Mouse (Mus musculus) T-cell, adult 2 months (primary cell): Measurements from ENCODE around the gene Ifngr2.
"Not testable (repeated sequence)": the region's sequence is repeated elsewhere in the genome, so short reads cannot be mapped to it uniquely, and the experiment has no call there.

Experiments used
- DNase-seq: peaks from one replicate; pipeline ENCODE4 v3.0.0; 2022; ENCODE audit warnings: low spot score

The Ifngr2 gene

GRCm38 (mm10) chr16:91546836-91547741 lies at the start of gene Ifngr2:
Gene Ifngr2 (plus strand): TSS chr16:91547072.
- peak; percentile 56 for DNase-seq

GRCm38 (mm10) chr16:91498041-91498440 lies 48.8 kb upstream of the Ifngr2 start:
- no peak for DNase-seq

GRCm38 (mm10) chr16:91504701-91505100 lies 42.2 kb upstream of the Ifngr2 start:
- no peak for DNase-seq

GRCm38 (mm10) chr16:91505116-91505601 lies 41.7 kb upstream of the Ifngr2 start:
- no peak for DNase-seq

- DNase-seq, result no peak
Observed at GRCm38 (mm10) chr16:91506396-91506795, 40.5 kb upstream of the Ifngr2 start.

GRCm38 (mm10) chr16:91512161-91512787 lies 34.6 kb upstream of the Ifngr2 start:
- DNase-seq, result peak; percentile 78

GRCm38 (mm10) chr16:91513099-91513498 lies 33.8 kb upstream of the Ifngr2 start:
- no peak for DNase-seq

- DNase-seq, result no peak
Observed at GRCm38 (mm10) chr16:91517020-91517419, 29.9 kb upstream of the Ifngr2 start.

GRCm38 (mm10) chr16:91522040-91522439 lies 24.8 kb upstream of the Ifngr2 start:
- no peak for DNase-seq

- DNase-seq, result peak; percentile 65
Observed at GRCm38 (mm10) chr16:91522479-91523309, 24.2 kb upstream of the Ifngr2 start.

GRCm38 (mm10) chr16:91524206-91524605 lies 22.7 kb upstream of the Ifngr2 start:
- no peak for DNase-seq

GRCm38 (mm10) chr16:91526274-91526673 lies 20.6 kb upstream of the Ifngr2 start:
- no peak for DNase-seq

- no peak for DNase-seq
Observed at GRCm38 (mm10) chr16:91527051-91527450, 19.8 kb upstream of the Ifngr2 start.

GRCm38 (mm10) chr16:91527500-91527899 lies 19.4 kb upstream of the Ifngr2 start:
- DNase-seq, result no peak

- no peak for DNase-seq
Observed at GRCm38 (mm10) chr16:91528578-91528977, 18.3 kb upstream of the Ifngr2 start.

GRCm38 (mm10) chr16:91530830-91531229 lies 16.0 kb upstream of the Ifngr2 start:
- DNase-seq, result not testable (repeated sequence)

- no peak for DNase-seq
Observed at GRCm38 (mm10) chr16:91531856-91532255, 15.0 kb upstream of the Ifngr2 start.

GRCm38 (mm10) chr16:91532429-91532828 lies 14.4 kb upstream of the Ifngr2 start:
- no peak for DNase-seq

- peak; percentile 97 for DNase-seq
Observed at GRCm38 (mm10) chr16:91533097-91534001, 13.5 kb upstream of the Ifngr2 start.

GRCm38 (mm10) chr16:91534477-91534876 lies 12.4 kb upstream of the Ifngr2 start:
- DNase-seq, result peak; percentile 63

GRCm38 (mm10) chr16:91534888-91535287 lies 12.0 kb upstream of the Ifngr2 start:
- DNase-seq, result peak; percentile 13
